Mouse (Mus musculus) layer of hippocampus, adult 9-10 months (tissue): Measurements from ENCODE around the gene Vps72.

Source experiments
- DNase-seq: peaks from one replicate; pipeline ENCODE4 v3.0.0; 2022; ENCODE audit warnings: low spot score

Gene Vps72

DNA sequence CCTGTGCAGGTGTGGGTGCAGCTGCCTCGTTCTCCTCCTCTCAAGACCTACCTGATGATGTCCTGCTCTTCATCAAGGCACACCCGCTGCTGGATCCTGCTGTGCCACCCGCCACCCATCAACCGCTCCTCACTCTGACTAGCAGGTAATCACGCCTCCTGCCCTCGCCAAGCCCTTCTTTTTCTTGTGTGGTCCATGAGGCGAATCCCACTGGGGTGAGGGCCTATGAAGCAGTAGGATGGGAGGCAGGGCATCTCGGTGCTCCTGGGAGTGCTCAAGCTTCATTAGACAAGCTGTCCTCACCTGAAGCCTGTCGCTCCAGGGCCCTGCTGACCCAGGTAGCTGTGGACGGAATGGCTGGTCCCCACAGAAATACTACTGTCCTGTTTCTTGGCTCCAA lies 59.2 kb downstream of the Vps72 start:
- DNase-seq: no peak

DNA sequence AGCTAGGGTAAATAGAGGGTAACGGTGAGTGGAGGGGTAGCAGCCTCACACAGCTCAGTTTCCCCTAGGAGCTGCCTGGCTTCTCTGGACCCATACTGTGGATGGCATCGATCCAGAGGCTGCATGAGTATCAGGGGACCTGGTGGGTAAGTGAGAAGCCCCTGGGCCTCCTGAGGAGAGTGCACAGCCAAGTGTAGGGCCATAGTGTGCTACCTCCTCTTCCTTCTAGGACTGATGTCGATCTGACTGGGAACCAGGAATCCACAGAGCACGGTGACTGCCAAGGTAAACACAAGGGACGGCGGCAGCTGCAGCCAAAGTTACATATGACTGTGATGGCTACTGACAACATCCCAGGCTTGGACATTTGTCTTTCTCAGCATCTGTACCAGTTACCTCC lies 60.3 kb downstream of the Vps72 start:
- DNase-seq: no peak
